Mouse (Mus musculus) small intestine, adult 2 months (tissue): Measurements from ENCODE around the gene Naglu.

ENCODE experiments used
- CTCF ChIP-seq: fragments of 200-500 bp; IDR thresholded peaks from 2 replicates; pipeline ENCODE4 v1.5.1; 2012; ENCODE audit warnings: low read depth, mild to moderate bottlenecking, control low read depth, inconsistent platforms, low read length, moderate library complexity, mixed read lengths; ENCODE audit not compliant: insufficient replicate concordance, insufficient read length; ENCODE audit errors: extremely low read depth
- POLR2A ChIP-seq: fragments of 200-500 bp; IDR thresholded peaks from 2 replicates; pipeline ENCODE4 v1.6.1; 2012; ENCODE audit warnings: low read depth, mild to moderate bottlenecking, control low read depth, inconsistent platforms, low read length, moderate library complexity

DNA sequence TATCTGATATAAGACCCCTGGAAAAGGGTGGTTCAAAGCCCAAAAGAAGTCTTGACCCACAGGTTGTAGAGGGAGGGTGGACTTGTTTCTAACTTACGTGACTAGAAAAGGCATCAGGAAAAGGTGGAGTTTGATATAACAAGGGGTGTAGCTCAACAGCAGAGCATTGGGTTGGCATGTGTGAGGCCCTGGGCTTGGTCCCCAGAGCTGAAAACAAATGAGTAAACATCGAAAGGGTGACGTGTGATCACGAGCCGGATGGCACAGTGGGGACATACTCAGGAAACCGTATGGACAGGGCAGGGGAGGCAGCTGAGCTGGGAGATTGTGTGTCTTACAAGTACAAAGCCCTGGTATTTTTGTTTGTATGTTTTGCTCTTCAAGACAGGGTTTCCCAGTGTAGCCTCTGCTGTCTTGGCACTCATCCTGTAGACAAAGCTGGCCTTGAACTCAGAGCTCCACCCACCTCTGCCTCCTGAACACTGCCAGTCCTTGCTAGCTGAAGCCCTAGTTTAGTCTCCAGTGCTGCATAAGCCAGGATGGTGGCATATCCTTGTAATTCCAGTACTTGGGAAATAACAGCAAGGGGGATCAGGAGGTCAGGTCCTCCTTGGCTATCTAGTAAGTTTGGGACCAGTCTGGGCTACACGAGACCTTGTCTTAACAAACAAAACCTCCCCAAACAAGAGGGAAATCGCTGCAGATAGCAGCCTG is 35.0 kb upstream of the Naglu start:
- TF ChIP-seq POLR2A (no peak), CTCF (no peak)
